Mouse (Mus musculus) spleen, postnatal 0 days (tissue): ENCODE results near the gene C8a. TPM values are rescaled to one million over a fixed set of nuclear protein-coding genes. Genes with fewer than 3 reads are reported as not detected.

ENCODE experiments used
- polyA plus RNA-seq: library from polyadenylated mRNA; unstranded; fragments of >200 nt; fragmentation: Nextera tagmentation; extraction: Ambion mirVana; gene quantifications from 2 replicates; pipeline ENCODE4 v1.2.1, GENCODE M21; 2015

C8a gene
- polyA plus RNA-seq: not detected in 2 replicates

DNA sequence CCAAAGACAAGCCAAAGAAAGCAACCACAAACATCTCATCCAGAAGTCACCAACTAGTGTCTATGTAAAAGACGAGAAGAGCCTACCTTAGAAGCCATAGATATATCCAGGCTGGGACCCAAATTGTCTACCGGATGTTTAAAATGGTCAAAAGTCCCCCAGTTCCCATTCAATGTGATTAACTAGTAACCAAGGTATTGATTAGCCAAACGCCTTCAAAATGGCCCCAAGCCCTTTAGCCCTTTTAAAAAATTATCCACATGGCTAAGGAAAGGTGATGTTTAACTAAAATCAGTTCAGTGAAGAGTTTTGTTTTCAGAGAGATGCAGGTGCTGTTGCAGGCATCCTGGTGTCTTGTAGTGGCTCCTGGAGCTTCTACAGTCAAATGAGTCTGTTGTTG lies at the start of gene C8a:
Gene C8a, minus strand, starts transcription at position 76 of the 400 bp plus-strand sequence.

GRCm38 (mm10) chr4:104913291-104914129 lies 37.3 kb upstream of the C8a start, which contains the start of gene Fyb2:
Fyb2 (plus strand) TSS chr4:104913456.

GRCm38 (mm10) chr4:104857029-104857428 lies 19.2 kb downstream of the C8a start, which contains the start of gene Gm17662:
Gm17662 (plus strand) TSS chr4:104857329.

DNA sequence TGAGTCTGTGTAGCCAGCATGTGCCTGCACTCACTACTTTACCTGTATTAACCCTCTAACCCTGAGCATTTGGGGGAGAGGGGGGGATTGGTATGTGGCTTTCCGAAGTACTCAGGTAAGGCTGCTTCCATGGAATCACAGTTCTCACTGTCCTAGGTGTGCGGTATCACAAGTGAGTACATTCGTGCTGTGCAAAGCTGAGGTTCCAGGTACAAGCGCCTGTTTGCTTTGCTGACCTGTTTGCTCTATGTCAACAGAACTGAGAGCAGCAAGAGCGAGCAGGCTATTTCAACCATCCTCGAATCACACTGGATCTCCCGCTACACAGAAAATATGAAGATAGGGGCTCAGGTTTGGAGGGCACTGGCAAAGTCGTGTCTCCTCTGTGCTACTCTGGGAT lies 110.1 kb downstream of the C8a start, which contains the start of gene C8b:
Gene C8b, plus strand, starts transcription at position 253 of the 400 bp plus-strand sequence.

Other genes starting within 250 kb of the C8a start
- gene C8b, start 110.1 kb downstream of the C8a start, polyA plus RNA-seq: not detected in 2 replicates
- not detected in 2 replicates for gene Gm17662, start 19.1 kb downstream of the C8a start, polyA plus RNA-seq
- gene Fyb2, start 37.1 kb upstream of the C8a start, polyA plus RNA-seq: 0.15 TPM in 1 of 2 replicates, not detected in the other
- gene Prkaa2, start 233.5 kb upstream of the C8a start, polyA plus RNA-seq: 0.05 and 0.07 TPM in 2 replicates